8 mouse cellular contexts compared by ENCODE assay signal in the genomic region with DNA sequence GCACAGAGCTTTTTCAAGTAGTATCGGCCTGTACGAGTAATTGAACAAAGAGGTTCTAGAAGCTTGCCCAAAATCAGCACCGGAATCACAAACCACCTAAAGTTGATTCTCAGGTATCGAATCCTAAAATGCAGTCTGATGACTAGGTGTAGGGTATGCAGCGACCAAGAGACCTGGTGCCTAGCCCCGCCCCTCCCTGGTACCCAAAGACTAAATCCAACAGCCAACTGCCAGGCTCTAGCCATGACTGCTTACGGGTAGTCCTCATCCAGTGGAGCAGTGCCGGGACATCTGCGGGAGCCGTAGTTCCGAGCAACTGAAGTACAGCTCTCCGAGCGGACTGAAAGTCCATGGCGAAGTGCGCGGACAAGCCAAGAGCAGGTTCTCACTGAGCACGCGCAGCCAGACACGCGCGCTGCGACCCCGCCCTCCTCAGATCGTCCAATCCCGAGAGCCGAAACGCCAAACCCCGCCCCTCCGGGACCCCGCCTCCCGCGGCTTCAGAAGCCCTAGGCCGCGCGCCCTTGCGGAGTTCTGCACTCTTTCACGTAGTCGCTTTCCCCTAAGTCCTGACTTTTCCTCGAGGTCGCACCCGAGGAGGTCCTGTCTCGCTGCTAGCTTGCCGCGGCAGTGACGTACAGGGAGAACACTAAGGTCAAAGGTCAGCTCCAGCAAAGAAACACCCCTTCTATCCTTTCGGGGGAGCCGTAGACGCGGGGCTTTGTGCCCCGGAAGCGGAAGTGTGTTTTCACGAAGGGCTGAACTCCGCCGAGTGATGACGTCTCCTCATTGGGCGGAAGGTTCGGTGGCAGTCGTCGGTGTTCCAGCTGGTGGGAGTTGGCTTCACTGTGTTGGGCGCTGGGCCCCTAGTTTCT. TPM values are rescaled to one million over a fixed set of nuclear protein-coding genes. Genes with fewer than 3 reads are reported as not detected.
DNase-seq lines count a peak whose midpoint lies in the region; ATAC-seq lines count a peak whose summit lies in the region.
"Not testable (repeated sequence)": the region's sequence is repeated elsewhere in the genome, so short reads cannot be mapped to it uniquely, and the experiment has no call there.

A gene (minus strand): TSS at position 385 of the 875 bp plus-strand sequence.
A gene (plus strand): TSS at position 537 of the 875 bp plus-strand sequence.

- WGBS in hindbrain, embryonic 12.5 days: under 1% methylated on average over 60 of the region's 60 CpGs

- not testable (repeated sequence) for H3K4me1 ChIP-seq in hindbrain, embryonic 12.5 days

- not testable (repeated sequence) for H3K27me3 ChIP-seq in hindbrain, embryonic 12.5 days

- peak; percentile 99 for ATAC-seq in hindbrain, embryonic 12.5 days (ENCODE audit: low FRiP score)

- peak; percentile 98 for DNase-seq in Muller cell, postnatal 12 days (ENCODE audit: inconsistent ontology term)
- DNase-seq in cerebellum, adult 9-11 months: peak; percentile 96
- DNase-seq in frontal cortex, postnatal 10 days (ENCODE audit: low spot score in 2 of 2): peak; percentile 90 to 92
- peak; percentile 94 to 95 for DNase-seq in layer of hippocampus, postnatal 14 days (ENCODE audit: low spot score in 2 of 2)
- peak; percentile 94 for DNase-seq in lung, postnatal 14 days
- peak; percentile 87 for DNase-seq in retina, adult 2 months (ENCODE audit: low read depth, low spot score)
- DNase-seq in thymus, postnatal 36 days: peak; percentile 92 to 94

- H3K4me3 ChIP-seq in hindbrain, embryonic 12.5 days: peak within 1 kb of the TSS; percentile 74

- not testable (repeated sequence) for H3K9me3 ChIP-seq in hindbrain, embryonic 12.5 days (replicated peaks)

- H3K27ac ChIP-seq in hindbrain, embryonic 12.5 days: peak within 1 kb of the TSS; percentile 75

- H3K9ac ChIP-seq in hindbrain, embryonic 12.5 days: peak within 1 kb of the TSS; percentile 76

- not testable (repeated sequence) for H3K36me3 ChIP-seq in hindbrain, embryonic 12.5 days

- H3K4me2 ChIP-seq in hindbrain, embryonic 12.5 days (replicated peaks): peak within 1 kb of the TSS; percentile 57

RNA-seq across cellular contexts. Expression of the first gene that starts in this region (rescaled TPM):
- polyA plus RNA-seq in hindbrain, embryonic 12.5 days (2016; fragmentation: Nextera tagmentation; extraction: Ambion mirVana): 28.5 and 33.2 TPM in 2 replicates
- 1 to 10 TPM; 8.1 to 8.6 TPM for total RNA-seq in layer of hippocampus, postnatal 14 days (2021)

RNA-seq across cellular contexts. Expression of the second gene that starts in this region (rescaled TPM):
- 153 and 171 TPM in 2 replicates for polyA plus RNA-seq in hindbrain, embryonic 12.5 days (2016; fragmentation: Nextera tagmentation; extraction: Ambion mirVana)
- 10 to 100 TPM; 88.2 to 95.9 TPM for total RNA-seq in layer of hippocampus, postnatal 14 days (2021)

Comparison
In these comparisons a context has a peak if more than half of its experiments do, and no peak if none do; other contexts are left out.
1. Peak in every context shown above with its lines: DNase-seq, ATAC-seq, H3K4me3 ChIP-seq and H3K27ac ChIP-seq.